Mouse (Mus musculus) kidney, embryonic 16.5 days (tissue): ENCODE data around the gene Bst1. TPM values are rescaled to one million over a fixed set of nuclear protein-coding genes. Genes with fewer than 3 reads are reported as not detected.

Experiments used
- ATAC-seq: fragments of 200-750 bp; cut with Nextera tagmentation; 2 replicates; pipeline ENCODE4 v1.8.0; 2017; ENCODE audit warnings: moderate TSS enrichment; ENCODE audit not compliant: low FRiP score, low TSS enrichment
- H3K27ac ChIP-seq: fragments of 300-500 bp; sonication (generic); 2 replicates; pipeline ENCODE4 v1.5.1; 2014; ENCODE audit warnings: low read length
- H3K27me3 ChIP-seq: fragments of 300-500 bp; sonication (generic); 2 replicates; pipeline ENCODE4 v1.6.1; 2014; ENCODE audit warnings: low read length, control low read depth, mixed read lengths; ENCODE audit not compliant: insufficient read depth
- H3K36me3 ChIP-seq: fragments of 300-500 bp; sonication (generic); 2 replicates; pipeline ENCODE4 v1.6.1; 2014; ENCODE audit warnings: low read length, control low read depth, mixed read lengths; ENCODE audit not compliant: insufficient read depth
- H3K4me1 ChIP-seq: fragments of 300-500 bp; sonication (generic); 2 replicates; pipeline ENCODE4 v1.6.1; 2014; ENCODE audit warnings: low read length, control low read depth, mixed read lengths; ENCODE audit not compliant: insufficient read depth
- H3K4me2 ChIP-seq: fragments of 300-500 bp; sonication (generic); replicated peaks from 2 replicates; pipeline ENCODE4 v1.6.1; 2014; ENCODE audit warnings: low read depth, low read length
- H3K4me3 ChIP-seq: fragments of 300-500 bp; sonication (generic); 2 replicates; pipeline ENCODE4 v1.5.1; 2014; ENCODE audit warnings: mild to moderate bottlenecking, low read length
- H3K9ac ChIP-seq: fragments of 300-500 bp; sonication (generic); replicated peaks from 2 replicates; pipeline ENCODE4 v1.6.1; 2014; ENCODE audit warnings: low read length
- H3K9me3 ChIP-seq: fragments of 300-500 bp; sonication (generic); 2 replicates; pipeline ENCODE4 v1.6.1; 2016; ENCODE audit warnings: low read length, control low read depth
- WGBS: fragments of 180-500 bp; shearing (Covaris S2); extraction: QIAGEN DNeasy Blood & Tissue Kit; methylation state at CpG from one replicate; pipeline ENCODE4 v1.1.7; 2014; 5-methylcytosine and 5-hydroxymethylcytosine counted together
- polyA plus RNA-seq: library from polyadenylated mRNA; unstranded; fragments of >200 nt; fragmentation: Nextera tagmentation; extraction: Ambion mirVana; gene quantifications from 2 replicates; pipeline ENCODE4 v1.2.1, GENCODE M21; 2015

Bst1 gene
- 0.47 and 1.4 TPM in 2 replicates for polyA plus RNA-seq

- Histone ChIP-seq H3K4me1 (no peaks in the 10 kb centered on the region), H3K4me3 (no peak within 1 kb of the TSS), H3K36me3 (no peaks in the 10 kb centered on the region), H3K27ac (no peak within 1 kb of the TSS), H3K4me2 (no peak within 1 kb of the TSS), H3K9me3 (no peaks in the 10 kb centered on the region), H3K27me3 (no peaks in the 10 kb centered on the region), H3K9ac (no peak within 1 kb of the TSS)
- peak; percentile 59; the same call in 1 of the 2 replicates for ATAC-seq
- WGBS: 44% methylated on average over 12 of the region's 12 CpGs
Observed at GRCm38 (mm10) chr5:43818695-43819094, at the start of gene Bst1. Gene Bst1 (plus strand): TSS chr5:43818885.

- 76% methylated on average over 3 of the region's 3 CpGs for WGBS
- H3K4me2 ChIP-seq: no peak overlapping the region
- no peaks in the 10 kb centered on the region for H3K9me3 ChIP-seq
- H3K36me3 ChIP-seq: peaks cover 25% of the 10 kb centered on the region
- H3K4me3 ChIP-seq: no peak overlapping the region
- no peaks in the 10 kb centered on the region for H3K4me1 ChIP-seq
- H3K27me3 ChIP-seq: no peaks in the 10 kb centered on the region
- H3K9ac ChIP-seq: no peak overlapping the region
- no peak for ATAC-seq
- H3K27ac ChIP-seq: no peak overlapping the region
Observed at GRCm38 (mm10) chr5:43770618-43771354, 47.9 kb upstream of the Bst1 start.

- H3K4me2 ChIP-seq: no peak overlapping the region
- ATAC-seq: no peak
- no peak overlapping the region for H3K9ac ChIP-seq
- no peaks in the 10 kb centered on the region for H3K9me3 ChIP-seq
- H3K4me1 ChIP-seq: 0 out of 2 replicates have a peak, but pooled peaks cover 3% of the 10 kb centered on the region
- H3K27me3 ChIP-seq: no peaks in the 10 kb centered on the region
- peaks cover 22% of the 10 kb centered on the region for H3K36me3 ChIP-seq
- H3K4me3 ChIP-seq: no peak overlapping the region
- H3K27ac ChIP-seq: no peak overlapping the region
- 72% methylated on average over 3 of the region's 3 CpGs for WGBS
Observed at GRCm38 (mm10) chr5:43771555-43771954, 47.1 kb upstream of the Bst1 start.

- Histone ChIP-seq H3K36me3 (0 out of 2 replicates have a peak, but pooled peaks cover 3% of the 10 kb centered on the region), H3K4me2 (no peak overlapping the region), H3K9me3 (no peaks in the 10 kb centered on the region), H3K4me1 (peaks cover 12% of the 10 kb centered on the region), H3K9ac (no peak overlapping the region), H3K4me3 (no peak overlapping the region), H3K27ac (no peak overlapping the region), H3K27me3 (no peaks in the 10 kb centered on the region)
- no peak for ATAC-seq
Observed at GRCm38 (mm10) chr5:43776407-43776806, 42.3 kb upstream of the Bst1 start.

GRCm38 (mm10) chr5:43776993-43777392 lies 41.7 kb upstream of the Bst1 start:
- no peaks in the 10 kb centered on the region for H3K9me3 ChIP-seq
- 0 out of 2 replicates have a peak, but pooled peaks cover 3% of the 10 kb centered on the region for H3K36me3 ChIP-seq
- no peaks in the 10 kb centered on the region for H3K27me3 ChIP-seq
- WGBS: 39% methylated on average over 1 of the region's 1 CpGs
- no peak overlapping the region for H3K4me3 ChIP-seq
- no peak for ATAC-seq
- no peak overlapping the region for H3K27ac ChIP-seq
- peaks cover 12% of the 10 kb centered on the region for H3K4me1 ChIP-seq
- H3K9ac ChIP-seq: no peak overlapping the region
- H3K4me2 ChIP-seq: no peak overlapping the region

GRCm38 (mm10) chr5:43778583-43778982 lies 40.1 kb upstream of the Bst1 start:
- no peak for ATAC-seq
- Histone ChIP-seq H3K4me3 (no peak overlapping the region), H3K36me3 (0 out of 2 replicates have a peak, but pooled peaks cover 3% of the 10 kb centered on the region), H3K9ac (no peak overlapping the region), H3K4me2 (no peak overlapping the region), H3K4me1 (peaks cover 17% of the 10 kb centered on the region), H3K27ac (no peak overlapping the region), H3K9me3 (no peaks in the 10 kb centered on the region), H3K27me3 (no peaks in the 10 kb centered on the region)
- 95% methylated on average over 3 of the region's 3 CpGs for WGBS

GRCm38 (mm10) chr5:43781423-43781976 lies 37.2 kb upstream of the Bst1 start:
- Histone ChIP-seq H3K4me1 (peaks cover 15% of the 10 kb centered on the region), H3K27ac (peak overlapping the region; percentile 96), H3K9me3 (no peaks in the 10 kb centered on the region), H3K27me3 (no peaks in the 10 kb centered on the region), H3K4me3 (peak overlapping the region; percentile 57), H3K4me2 (peak overlapping the region; percentile 89), H3K9ac (peak overlapping the region; percentile 89), H3K36me3 (0 out of 2 replicates have a peak, but pooled peaks cover 3% of the 10 kb centered on the region)
- peak; percentile 75 for ATAC-seq
- WGBS: under 1% methylated on average over 41 of the region's 61 CpGs

- Histone ChIP-seq H3K4me2 (peak overlapping the region; percentile 89), H3K9ac (peak overlapping the region; percentile 89), H3K4me1 (peaks cover 14% of the 10 kb centered on the region), H3K9me3 (no peaks in the 10 kb centered on the region), H3K27ac (peak overlapping the region; percentile 96), H3K36me3 (0 out of 2 replicates have a peak, but pooled peaks cover 3% of the 10 kb centered on the region), H3K4me3 (peak overlapping the region; percentile 57), H3K27me3 (no peaks in the 10 kb centered on the region)
- 2% methylated on average over 75 of the region's 82 CpGs for WGBS
- ATAC-seq: peak; percentile 94
Observed at GRCm38 (mm10) chr5:43781977-43782930, 36.4 kb upstream of the Bst1 start.

GRCm38 (mm10) chr5:43783996-43784395 lies 34.7 kb upstream of the Bst1 start:
- no peak for ATAC-seq
- H3K4me1 ChIP-seq: peaks cover 14% of the 10 kb centered on the region
- no peaks in the 10 kb centered on the region for H3K9me3 ChIP-seq
- no peak overlapping the region for H3K4me2 ChIP-seq
- H3K4me3 ChIP-seq: no peak overlapping the region
- H3K36me3 ChIP-seq: no peaks in the 10 kb centered on the region
- H3K27me3 ChIP-seq: no peaks in the 10 kb centered on the region
- no peak overlapping the region for H3K27ac ChIP-seq
- no peak overlapping the region for H3K9ac ChIP-seq
- WGBS: 90% methylated on average over 2 of the region's 2 CpGs
